Mouse (Mus musculus) thymus, postnatal 36 days (tissue): Measurements from ENCODE around the gene Bco1.

Experiments used
- DNase-seq, 2 experiments: peaks; one replicate each; pipeline ENCODE4 v3.0.0; 2022; ENCODE audit warnings: mixed read lengths in 2 of 2

Gene Bco1

DNA sequence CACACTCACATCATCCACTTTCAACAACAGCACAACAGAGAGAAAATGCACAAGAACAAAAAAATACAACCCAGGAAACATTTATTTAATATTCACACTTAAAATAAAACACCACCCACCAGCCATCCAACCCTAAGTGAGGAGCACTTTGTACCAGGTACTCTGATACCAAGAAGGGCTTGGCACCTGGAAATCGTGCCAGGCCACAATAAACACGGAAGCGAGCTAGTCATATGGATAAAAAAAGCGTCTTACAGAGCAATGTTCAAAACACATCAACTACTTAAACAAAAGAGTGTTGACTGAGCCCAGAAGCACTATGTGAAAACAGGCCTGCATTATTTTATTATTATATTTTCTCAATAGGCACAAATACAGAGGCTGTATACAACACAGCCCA is 60.5 kb downstream of the Bco1 start:
- DNase-seq, result no peak

DNA sequence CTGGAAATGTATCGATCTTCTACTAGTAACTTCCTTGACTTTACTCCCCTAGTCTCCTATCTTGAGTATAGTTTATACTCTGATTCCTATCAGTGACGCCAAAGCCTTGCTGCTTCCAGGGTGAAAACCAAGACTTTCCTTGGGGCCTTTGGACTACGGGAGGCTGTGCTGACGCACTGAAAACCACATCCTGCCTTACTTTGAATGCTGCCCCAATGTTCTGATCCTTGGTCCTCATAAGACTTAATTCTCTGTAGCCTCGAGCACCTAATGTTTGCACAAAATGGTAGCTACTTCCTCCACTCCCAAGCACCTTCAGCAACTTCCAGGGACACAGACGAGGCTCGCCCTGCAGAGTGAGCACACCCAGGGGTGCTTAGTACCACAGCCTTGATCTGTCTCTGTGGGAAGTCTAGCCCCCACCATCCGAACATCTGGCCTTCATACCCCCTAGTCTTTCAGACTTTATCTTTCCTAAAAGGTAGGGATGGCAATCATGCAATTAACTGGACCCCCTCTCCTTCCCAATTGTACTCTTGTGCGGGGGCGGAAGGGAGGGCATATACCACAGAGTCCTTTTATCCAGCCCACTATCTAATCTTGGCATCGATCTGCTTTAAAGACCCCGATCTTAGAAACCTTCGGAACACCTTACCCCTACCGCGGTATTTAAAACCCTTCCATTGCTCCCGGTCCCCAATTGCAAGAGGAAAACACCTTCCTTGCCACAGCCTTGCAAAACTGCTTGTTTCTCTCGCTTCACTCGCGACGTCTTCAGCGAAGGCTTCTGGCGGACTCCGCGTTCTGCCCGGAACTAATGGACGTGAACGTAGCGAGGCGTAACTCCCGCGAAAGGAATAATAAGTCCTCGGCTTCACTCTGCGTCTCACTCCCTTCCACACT is 61.5 kb downstream of the Bco1 start:
- DNase-seq, result peak; percentile 9 to 16

DNA sequence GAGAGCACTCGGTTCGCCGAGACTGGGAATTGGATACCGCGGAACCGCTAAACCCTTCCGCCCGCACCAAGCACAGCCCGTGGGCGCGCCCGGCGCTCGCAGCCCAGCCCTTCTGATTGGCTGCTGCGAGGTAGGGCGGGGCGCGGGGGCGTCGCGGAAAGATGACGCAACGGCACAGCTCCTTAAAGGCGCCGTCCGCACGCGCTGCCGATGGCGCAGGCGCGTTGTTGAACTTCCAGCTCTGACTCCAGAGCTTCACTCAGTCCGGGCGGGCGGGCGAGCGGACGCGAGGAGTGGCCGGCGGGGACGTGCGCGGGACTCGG is 62.1 kb downstream of the Bco1 start:
- peak; percentile 95 to 97 for DNase-seq

DNA sequence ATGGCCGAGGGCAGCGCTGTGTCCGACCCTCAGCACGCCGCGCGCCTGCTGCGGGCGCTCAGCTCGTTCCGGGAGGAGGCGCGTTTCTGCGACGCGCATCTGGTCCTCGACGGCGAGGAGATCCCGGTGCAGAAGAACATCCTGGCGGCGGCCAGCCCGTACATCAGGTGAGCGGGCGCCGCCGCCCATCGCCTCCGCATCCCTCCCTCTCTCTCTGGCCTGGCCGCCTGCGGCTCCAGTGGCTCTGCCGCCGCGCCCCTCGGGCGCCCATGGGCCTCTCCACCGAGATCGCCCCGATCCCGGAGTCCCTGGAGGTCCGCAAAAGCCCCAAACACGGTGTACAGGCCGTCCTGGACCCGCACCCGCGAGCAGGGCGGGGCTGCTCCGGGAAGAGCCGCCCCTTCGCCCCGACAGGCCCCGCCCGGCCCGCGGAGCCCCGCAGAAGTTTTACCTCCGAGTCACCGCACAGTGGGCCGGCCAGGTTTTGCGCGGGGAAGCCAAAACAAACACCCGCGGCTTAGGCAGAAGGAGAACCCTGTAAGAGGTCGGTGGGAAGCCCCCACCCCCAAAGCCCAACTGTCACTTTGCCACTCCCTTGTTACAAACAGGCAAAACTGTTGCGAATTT is 62.6 kb downstream of the Bco1 start, which contains the start of gene Gan:
Gene Gan, plus strand, starts transcription at position 1 of the 627 bp plus-strand sequence.
- DNase-seq, result peak; percentile 28 to 54

DNA sequence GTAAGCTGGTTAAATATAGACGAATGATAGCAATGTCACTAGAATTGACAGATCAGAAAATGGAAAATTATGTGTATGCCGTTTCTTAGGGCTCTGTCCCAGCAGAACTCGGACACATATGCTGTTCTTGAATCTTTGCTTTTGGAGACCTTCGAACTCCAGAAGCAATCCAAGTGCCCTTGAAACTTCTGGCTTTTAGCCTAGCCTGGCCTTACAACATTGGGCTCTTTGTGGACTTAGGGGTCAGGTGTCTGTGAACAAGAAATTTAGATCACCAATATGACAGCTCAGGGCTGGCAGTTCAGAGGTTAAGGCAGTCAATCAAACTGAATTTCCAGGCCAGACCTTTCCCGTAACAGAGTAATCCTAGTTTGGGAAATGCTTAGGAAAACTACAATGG is 63.4 kb downstream of the Bco1 start:
- no peak for DNase-seq

DNA sequence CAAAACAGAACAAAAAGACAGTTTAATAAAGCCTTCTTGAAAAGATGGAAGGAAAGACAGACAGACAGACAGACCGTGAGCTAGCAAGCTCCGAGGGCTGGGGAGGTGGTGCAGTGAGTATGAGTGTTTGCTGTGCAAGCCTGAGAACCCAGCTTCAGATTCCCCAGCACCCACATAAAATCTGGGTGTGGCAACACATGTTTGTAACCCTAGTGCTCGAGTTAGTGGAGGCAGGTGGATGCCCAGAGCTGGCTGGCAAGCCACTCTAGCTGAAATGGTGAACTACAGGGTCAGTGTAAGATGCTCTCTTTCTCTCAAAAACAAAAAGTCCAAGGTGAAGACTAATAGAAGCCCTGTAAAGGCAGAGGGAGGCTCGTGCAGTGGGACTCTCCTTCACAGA is 69.3 kb downstream of the Bco1 start:
- no peak for DNase-seq

DNA sequence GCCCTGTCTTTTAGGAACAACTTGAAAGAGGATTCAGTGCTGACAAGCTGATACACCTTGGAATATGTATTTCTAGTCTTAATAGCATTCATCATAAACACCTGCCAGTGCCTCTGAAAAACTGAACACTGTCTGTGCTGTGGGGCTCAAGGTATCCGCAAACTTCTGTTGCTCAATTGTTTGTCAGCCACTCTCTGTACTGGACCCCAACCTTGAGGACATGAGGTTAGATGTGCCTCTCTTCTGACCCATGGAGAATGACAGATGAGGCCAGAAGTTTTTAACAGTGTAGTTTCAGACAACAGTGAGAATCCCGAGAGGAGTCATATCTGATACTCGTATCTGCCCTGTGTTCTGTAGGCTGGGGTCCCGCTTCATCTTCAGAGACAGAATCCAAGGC is 69.9 kb downstream of the Bco1 start:
- no peak for DNase-seq

DNA sequence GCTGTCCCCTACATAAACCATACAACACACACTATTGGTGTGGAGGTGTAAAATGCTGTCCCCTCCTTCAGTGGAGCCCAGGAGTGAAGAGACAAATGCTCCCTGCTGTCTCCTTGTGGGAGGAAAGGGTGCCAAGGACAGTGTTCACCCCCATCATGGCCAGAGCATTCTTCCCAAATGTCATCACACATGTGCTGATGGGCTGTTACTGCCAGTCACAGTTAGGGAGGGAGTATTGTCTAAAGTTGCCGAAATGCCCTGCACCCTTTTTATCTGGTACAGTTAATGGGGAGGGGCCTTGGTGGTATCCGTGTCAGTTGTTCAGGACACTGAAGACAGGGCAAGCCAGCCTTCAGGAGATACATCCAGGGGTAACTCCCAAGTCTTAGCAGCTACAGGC is 70.9 kb downstream of the Bco1 start:
- no peak for DNase-seq

DNA sequence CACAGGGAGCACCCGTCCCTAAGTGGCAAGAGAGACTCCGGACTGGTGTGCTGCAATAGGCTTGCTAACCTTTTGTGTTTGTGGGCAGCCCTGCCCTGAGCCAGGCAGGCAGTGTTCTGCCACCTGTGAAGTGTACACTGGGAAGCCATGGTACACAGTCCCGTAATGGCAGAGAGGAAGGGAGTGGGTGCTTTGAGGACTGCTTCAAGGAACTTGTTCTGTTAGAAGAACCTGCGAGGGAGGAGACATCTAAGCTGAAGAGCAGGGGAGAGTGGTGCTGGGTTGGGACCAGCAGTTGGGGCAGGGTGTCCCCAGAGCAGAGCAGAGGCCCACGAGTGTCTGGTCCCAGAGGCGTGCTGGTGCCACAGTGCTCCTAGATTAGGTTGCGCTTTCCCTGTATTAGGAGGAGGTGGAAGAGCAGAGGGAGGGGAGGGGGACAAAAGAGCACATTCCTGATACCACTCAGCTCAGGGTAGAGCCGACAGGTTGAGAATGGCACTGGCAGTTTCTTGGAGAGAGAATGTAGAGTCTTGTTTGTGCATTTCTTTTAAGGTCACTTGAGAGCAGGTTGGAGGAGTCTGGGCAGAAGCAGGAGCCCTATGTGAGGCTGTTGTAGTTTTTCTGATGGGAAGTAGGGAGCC is 71.7 kb downstream of the Bco1 start:
- no peak for DNase-seq

DNA sequence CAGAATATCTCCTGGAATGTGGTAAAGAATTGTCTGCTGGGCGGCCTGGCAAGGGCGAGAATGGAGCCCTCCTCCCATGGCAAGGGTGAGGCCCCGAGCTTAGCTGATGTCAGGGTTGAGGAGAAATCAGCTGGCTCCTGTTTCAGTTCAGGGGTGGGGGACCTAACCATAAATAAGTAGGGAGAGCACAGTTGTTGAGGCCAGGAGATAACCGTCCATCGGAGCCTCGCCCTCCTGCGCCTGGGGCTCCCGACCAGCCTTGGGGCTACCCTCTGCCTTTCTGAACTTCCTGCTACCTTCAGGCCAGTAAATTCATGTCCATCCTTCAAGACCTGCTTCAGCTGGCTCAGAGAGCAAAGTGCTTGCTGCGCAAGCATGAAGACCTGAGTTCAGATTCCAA is 72.7 kb downstream of the Bco1 start:
- DNase-seq, result no peak

DNA sequence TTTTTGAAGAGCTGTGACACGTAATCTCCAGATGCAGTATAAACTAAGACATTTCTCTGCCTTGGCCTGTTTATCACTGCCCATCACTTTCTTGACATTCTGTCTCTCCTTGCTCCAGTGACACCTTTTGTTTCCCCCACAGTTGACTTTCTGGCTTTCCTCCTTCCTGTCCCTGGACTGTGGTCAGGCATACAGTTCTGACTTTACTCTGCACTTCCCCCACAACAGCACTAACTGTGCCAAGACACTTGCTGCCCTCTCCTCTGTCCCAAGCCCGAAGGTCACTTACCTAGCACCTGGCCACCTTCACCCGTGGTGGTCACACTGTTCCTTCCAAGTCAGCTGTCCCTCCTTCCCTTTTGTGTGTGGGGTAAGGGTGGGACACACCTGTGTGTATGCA is 76.2 kb downstream of the Bco1 start:
- no peak for DNase-seq

DNA sequence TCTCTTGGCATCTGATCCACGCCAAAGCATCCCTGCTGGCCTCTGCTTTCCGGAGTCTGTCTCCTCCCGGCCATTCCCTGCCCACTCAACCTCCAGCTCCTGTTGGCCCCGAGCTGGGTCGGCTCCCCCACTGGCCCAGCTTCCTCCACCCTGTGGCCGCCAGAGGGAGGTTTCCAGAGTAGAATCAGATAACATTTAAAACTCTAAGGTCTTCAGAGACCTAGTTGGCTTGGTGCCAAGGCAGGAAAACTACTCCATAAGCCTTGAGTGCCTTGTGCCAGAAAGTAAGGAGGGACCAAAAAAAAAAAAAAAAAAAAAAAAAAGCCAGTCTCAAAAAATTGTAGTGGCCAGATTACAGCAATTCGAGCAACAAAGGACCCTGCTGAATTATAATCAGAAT is 77.2 kb downstream of the Bco1 start:
- DNase-seq, result no peak

DNA sequence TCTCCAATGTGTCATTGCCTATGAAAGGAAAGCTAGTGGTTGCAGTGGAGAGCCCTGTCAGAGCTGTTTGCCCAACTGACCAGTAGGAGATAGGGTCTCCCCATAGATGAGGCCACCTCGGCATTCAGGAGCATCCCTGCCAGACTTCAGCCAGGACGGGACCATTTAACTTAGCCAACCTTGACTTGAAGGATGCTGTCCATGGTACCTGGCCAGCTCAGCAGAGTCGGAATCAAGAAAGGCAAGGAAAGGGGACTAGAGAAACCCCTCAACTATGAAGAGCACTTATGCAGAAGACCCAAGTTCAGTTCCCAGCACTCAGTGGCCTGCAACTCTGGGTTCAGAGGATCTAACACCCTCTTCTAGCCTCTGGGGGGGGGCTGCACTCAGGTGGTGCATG is 78.0 kb downstream of the Bco1 start:
- DNase-seq, result no peak

DNA sequence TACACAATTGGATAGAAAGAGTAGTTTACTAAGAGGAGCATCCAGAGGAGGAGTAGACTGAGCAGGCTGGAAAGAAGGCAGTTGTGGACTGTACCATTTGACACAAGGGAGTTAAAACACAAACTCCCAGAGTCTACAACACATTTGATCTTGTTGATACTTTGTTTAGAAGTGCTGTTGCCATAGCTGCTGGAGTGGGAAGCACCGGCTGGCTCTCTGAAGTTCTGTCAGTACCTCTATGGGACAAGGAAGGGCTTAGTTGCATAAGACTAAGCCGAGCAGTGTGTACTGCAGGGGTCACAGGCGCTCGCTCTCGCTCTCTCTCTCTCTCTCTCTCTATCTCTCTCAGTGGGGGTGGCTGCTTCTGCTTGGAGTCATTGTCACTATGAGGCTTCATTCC is 78.9 kb downstream of the Bco1 start:
- DNase-seq, result no peak

DNA sequence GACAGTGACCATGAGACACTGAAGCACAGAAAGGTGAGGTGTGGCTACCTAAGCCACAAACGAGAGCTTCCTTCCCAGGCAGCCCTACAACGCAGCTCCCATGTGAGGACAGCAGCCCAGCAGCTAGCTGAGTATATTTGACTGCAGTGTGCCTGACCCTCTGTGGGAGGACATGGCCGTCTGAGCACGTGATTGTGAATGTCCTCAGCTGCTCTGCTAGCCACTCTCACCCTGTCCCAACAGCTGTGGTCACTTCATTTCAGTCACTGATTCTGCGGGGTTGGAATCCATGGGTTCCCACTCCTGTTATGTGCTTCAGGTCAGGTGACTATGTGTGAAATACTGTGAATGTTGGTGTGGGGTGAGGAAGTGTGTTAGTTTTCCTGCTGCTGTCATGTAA is 80.7 kb downstream of the Bco1 start:
- DNase-seq, result no peak

DNA sequence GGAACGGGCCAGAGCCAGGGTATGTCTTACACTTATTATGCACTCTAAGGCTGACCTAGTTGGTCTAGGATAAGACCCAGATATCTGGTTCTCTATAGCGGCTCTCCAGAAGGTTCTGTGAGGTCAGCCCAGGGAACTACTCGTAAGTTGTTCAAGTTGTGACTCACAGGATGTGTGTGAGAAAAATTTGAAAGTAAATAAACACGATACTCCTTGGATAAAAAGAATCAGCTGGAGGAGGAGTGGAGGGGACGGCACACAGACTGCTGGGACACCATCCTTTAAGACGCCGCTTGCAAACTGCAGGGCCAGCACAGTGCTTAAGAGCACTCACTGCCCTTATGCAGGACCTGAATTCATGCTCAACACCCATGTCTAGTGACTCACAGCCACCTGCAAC is 81.6 kb downstream of the Bco1 start:
- DNase-seq, result no peak

DNA sequence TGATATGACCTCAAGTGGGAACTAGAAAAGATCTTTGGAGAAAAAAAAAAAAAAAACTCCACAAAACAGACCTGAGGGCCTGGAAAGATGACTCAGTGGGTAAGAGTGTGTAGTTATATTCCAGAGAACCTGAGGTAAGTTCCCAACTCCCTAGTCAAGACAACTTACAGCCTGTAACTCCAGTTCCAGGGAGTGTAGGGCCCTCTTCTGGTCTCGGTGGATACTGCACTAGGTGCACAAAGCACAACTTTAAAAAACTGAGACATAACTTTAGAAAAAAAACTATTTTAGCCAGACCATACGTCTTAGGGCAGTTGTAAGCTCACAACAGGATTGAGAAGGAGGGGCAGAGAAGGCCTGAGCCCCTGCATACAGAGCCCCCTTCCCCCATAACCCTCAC is 82.4 kb downstream of the Bco1 start:
- no peak for DNase-seq

DNA sequence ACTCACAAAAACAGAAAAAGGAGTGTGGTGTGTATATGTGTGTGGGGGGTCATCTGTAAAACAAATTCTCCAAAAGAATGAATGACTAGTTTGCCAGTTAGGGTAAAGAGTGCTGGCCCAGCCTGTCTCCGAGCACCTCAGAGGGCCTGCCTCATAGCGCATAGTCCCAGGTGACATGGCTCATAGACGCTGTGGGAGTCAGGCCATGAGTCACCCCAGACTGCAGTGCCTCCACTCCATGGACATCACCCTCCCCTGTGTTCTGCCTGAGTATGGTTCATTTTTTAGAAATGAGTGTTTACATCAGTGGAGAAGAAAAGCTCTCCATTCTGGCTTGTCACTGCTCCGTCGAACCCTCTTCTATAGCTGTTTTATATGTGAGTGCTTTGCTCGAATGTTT is 83.0 kb downstream of the Bco1 start:
- no peak for DNase-seq

DNA sequence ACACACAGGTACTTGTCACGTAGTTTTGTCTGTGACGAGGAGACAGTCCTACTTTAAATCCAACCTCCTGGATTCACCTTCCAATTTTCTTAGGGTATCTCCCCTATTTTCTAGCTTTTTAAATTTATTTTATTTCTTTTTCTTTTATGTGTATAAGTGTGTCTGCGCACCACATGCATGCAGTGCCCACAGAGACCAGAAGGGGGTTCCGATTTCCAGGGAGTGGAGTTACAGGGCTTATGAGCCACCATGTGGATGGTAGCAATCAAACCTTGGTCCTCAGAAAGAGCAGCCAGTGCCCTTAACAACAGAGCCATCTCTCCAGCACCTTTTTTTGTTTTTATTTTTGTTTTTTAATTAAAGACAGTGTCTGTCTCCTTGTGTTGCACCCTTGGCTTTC is 87.1 kb downstream of the Bco1 start:
- no peak for DNase-seq
